Mouse (Mus musculus): ENCODE data around the gene Pcsk6.
"Not testable (repeated sequence)": the region's sequence is repeated elsewhere in the genome, so short reads cannot be mapped to it uniquely, and the experiment has no call there.

The Pcsk6 gene

GRCm38 (mm10) chr7:65861591-65862472 is at the start of gene Pcsk6:
Gene Pcsk6 (plus strand): TSS chr7:65861734.
- no peak for DNase-seq

DNA sequence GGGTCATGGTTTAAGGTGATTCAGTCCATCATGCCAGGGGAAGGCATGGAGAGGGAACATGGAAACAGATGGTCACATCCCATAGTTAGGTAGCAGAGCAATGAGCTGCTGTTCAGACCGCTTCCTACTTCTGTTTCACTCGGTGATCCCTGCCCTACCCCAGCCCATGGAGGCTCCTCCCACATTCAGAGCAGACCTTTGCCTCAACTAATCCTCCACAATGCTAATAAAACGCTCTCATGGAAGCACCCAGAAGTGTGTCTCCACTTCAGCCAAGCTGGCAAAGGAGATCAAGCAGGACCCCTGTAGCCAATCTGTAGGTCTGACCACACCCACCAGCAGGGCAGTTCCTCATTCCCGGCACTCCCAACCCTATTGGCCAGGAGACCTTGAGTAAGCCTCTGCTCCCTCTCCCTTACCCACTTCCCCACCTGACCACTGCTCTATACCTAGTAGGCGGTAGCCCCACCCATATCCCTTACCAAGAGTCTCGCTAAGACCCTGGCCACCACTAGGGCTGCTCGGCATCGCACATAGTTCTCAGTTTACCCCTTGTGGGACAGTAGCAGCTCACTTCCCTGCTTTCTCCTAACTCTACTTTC is 47.8 kb upstream of the Pcsk6 start:
- DNase-seq = no peak

- DNase-seq = no peak
These were observed 44.0 kb upstream of the Pcsk6 start for GRCm38 (mm10) chr7:65817564-65817963.

- DNase-seq = no peak
These were observed 41.1 kb upstream of the Pcsk6 start for GRCm38 (mm10) chr7:65820391-65820790.

DNA sequence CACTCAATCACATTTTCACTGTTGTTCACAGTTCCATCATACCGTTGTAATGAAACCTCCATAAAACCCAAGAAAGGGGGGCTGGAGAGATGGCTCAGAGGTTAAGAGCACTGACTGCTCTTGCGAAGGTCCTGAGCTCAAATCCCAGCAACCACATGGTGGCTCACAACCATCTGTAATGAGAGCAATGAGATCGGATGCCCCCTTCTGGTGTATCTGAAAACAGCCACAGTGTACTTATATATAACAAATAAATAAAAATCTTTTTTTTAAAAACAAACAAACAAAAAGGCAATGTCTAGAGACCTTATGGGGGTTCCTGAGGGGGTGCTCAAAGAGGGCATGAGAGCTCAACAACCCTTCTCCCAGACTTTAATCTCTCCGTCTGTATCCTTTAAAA is 39.6 kb upstream of the Pcsk6 start:
- not testable (repeated sequence) for DNase-seq

GRCm38 (mm10) chr7:65822506-65823119 is 38.9 kb upstream of the Pcsk6 start:
- no peak for DNase-seq

GRCm38 (mm10) chr7:65839756-65840155 is 21.8 kb upstream of the Pcsk6 start:
- DNase-seq = no peak

DNA sequence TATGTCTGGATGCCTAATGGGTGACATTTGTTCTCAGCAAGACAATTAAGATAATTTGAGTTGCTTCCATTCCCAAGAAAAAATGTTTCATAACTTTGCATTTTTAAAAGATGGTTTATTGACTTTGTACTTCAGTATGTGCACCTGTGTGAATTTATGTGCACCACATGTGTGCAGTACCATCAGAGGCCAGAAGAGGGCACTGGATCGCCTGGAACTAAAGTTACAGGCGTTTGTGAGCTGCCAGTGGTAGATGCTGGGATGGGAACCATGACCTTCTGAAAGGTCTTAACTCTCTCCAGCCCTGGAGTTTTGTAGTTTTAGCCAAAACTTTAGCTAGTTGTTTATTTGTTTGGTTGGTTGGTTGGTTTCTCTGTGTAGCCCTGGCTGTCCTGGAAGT is 18.3 kb upstream of the Pcsk6 start:
- DNase-seq = no peak

DNA sequence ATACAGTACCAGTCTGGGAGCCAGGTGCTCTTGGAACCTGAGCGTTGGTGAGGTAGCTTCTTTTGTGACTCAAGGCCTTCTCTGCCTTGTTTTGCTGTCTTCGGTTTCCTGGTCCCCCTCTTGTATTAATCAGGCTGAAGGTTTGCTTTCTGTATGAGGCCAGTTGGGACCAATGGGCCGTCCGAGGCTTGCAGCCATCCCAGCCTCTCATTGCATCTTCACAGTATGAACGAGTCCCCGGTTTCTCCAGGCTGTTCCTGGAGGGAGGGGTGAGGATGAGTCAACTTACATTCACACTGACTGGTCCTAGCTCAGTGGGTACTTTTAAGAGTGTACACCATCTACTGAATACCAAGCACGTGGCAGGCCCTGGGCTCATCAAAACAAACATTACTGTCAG is 553 bp upstream of the Pcsk6 start:
- no peak for DNase-seq

- DNase-seq = no peak
These were observed 1.1 kb downstream of the Pcsk6 start for GRCm38 (mm10) chr7:65862473-65863176.

DNA sequence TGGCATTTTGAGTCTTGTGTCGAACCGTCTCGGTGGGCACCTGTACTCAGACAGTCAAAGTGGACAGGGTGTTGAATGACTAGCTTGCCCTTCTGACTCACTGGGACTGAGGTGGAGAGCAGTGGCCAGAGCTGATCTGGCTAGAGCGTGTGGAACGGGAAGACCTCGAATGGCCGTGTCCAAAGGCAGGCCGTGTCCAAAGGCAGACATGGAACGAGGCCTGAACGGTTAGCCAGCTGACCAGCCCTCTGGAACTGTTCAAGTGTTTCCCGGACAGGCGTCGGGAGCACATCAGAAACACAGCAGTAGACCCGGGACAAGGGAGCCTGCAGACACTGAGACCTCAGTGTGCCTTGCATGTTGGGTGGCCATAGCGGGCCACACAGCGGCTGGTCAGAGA is 7.6 kb downstream of the Pcsk6 start:
- DNase-seq = no peak

- no peak for DNase-seq
These were observed 8.3 kb downstream of the Pcsk6 start for GRCm38 (mm10) chr7:65869794-65870193.

GRCm38 (mm10) chr7:65870227-65870626 is 8.7 kb downstream of the Pcsk6 start:
- DNase-seq = no peak

- DNase-seq = no peak
These were observed 9.5 kb downstream of the Pcsk6 start for GRCm38 (mm10) chr7:65870928-65871580.

GRCm38 (mm10) chr7:65871851-65872250 is 10.3 kb downstream of the Pcsk6 start:
- no peak for DNase-seq

- no peak for DNase-seq
These were observed 11.8 kb downstream of the Pcsk6 start for GRCm38 (mm10) chr7:65873176-65873845.

GRCm38 (mm10) chr7:65873902-65874301 is 12.4 kb downstream of the Pcsk6 start:
- no peak for DNase-seq

GRCm38 (mm10) chr7:65876596-65876995 is 15.1 kb downstream of the Pcsk6 start:
- no peak for DNase-seq

- DNase-seq = no peak
These were observed 16.7 kb downstream of the Pcsk6 start for GRCm38 (mm10) chr7:65878234-65878633.

DNA sequence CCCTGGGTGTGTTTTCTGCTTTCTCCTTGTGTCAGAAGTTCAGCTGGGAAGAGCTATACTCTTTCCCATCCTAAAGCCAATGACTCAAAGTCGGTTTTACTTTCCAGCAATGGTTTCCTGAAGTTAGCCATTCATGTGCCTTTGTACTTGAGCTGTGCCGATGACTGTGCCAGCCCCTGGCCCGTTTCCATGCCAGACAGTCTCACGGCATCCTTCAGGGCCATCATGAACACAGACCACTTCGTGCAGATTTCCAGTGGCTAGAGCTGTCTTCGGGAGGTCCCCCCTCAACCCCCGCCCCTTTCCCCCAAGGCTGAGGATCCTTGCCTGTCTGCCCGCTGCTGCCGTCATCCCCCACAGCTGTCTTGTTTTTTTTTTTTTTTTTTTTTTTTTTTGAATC is 17.8 kb downstream of the Pcsk6 start:
- no peak for DNase-seq

- DNase-seq = no peak
These were observed 19.2 kb downstream of the Pcsk6 start for GRCm38 (mm10) chr7:65880666-65881289.

DNA sequence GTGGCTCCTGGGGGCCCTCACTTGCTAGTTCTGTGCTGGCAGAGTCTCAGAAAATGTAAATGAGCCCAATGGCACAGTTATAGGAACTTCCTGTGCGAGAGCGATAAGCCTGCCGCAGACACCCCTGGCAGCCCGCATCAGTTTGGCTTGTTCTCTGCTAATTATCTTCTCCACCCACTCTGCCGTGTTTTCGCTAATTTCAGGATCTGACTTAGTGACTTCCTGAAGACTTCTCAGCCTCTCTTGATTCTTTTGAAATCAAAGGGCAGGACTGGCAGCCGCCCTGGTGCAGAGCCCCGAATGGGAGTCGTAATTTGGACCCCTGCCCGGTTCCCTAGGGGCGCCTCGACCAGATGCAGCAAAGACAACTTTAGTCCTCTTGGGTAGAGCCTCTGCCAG is 19.8 kb downstream of the Pcsk6 start:
- no peak for DNase-seq
